Mouse (Mus musculus) limb, embryonic 14.5 days (tissue): ENCODE measurements around the gene Heatr1. TPM values are rescaled to one million over a fixed set of nuclear protein-coding genes. Genes with fewer than 3 reads are reported as not detected.

Experiments used
- ATAC-seq: fragments of 200-750 bp; cut with Nextera tagmentation; 2 replicates; pipeline ENCODE4 v1.8.0; 2017; ENCODE audit warnings: low read depth, moderate number of reproducible peaks, moderate TSS enrichment; ENCODE audit not compliant: low FRiP score
- DNase-seq: peaks from one replicate; pipeline ENCODE4 v3.0.0-alpha.2; 2015; ENCODE audit warnings: low spot score
- H3K27ac ChIP-seq: fragments of 300-500 bp; sonication (generic); replicated peaks from 2 replicates; pipeline ENCODE4 v1.5.1; 2014; ENCODE audit warnings: low read depth, mild to moderate bottlenecking, low read length, moderate library complexity, mixed read lengths
- H3K27me3 ChIP-seq: fragments of 300-500 bp; sonication (generic); 2 replicates; pipeline ENCODE4 v1.6.1; 2014; ENCODE audit warnings: low read length, mixed read lengths; ENCODE audit not compliant: control insufficient read depth, insufficient read depth
- H3K36me3 ChIP-seq: fragments of 300-500 bp; sonication (generic); 2 replicates; pipeline ENCODE4 v1.6.1; 2014; ENCODE audit warnings: mild to moderate bottlenecking, low read length, moderate library complexity, mixed read lengths; ENCODE audit not compliant: control insufficient read depth, insufficient read depth
- H3K4me1 ChIP-seq: fragments of 300-500 bp; sonication (generic); 2 replicates; pipeline ENCODE4 v1.6.1; 2014; ENCODE audit warnings: antibody characterized with exemption, low read length, mixed read lengths; ENCODE audit not compliant: control insufficient read depth, insufficient read depth
- H3K4me2 ChIP-seq: fragments of 300-500 bp; sonication (generic); replicated peaks from 2 replicates; pipeline ENCODE4 v1.6.1; 2014; ENCODE audit warnings: low read depth, mild to moderate bottlenecking, low read length, moderate library complexity; ENCODE audit not compliant: severe bottlenecking
- H3K4me3 ChIP-seq: fragments of 300-500 bp; sonication (generic); replicated peaks from 2 replicates; pipeline ENCODE4 v1.5.1; 2014; ENCODE audit warnings: low read length
- H3K9ac ChIP-seq: fragments of 300-500 bp; sonication (generic); 2 replicates; pipeline ENCODE4 v1.6.1; 2014; ENCODE audit warnings: mild to moderate bottlenecking, low read depth, low read length, moderate library complexity; ENCODE audit not compliant: severe bottlenecking
- H3K9me3 ChIP-seq: fragments of 300-500 bp; sonication (generic); 2 replicates; pipeline ENCODE4 v1.6.1; 2016; ENCODE audit warnings: low read length; ENCODE audit not compliant: control insufficient read depth
- POLR2A ChIP-seq: fragments of 200-500 bp; IDR thresholded peaks from 2 replicates; pipeline ENCODE4 v1.8.0; 2012; ENCODE audit warnings: inconsistent platforms, mild to moderate bottlenecking, moderate library complexity, borderline replicate concordance; ENCODE audit not compliant: insufficient read depth, insufficient read length; ENCODE audit errors: extremely low read depth
- WGBS: fragments of 180-500 bp; shearing (Covaris S2); extraction: QIAGEN DNeasy Blood & Tissue Kit; methylation state at CpG from one replicate; pipeline ENCODE4 v1.1.7; 2014; 5-methylcytosine and 5-hydroxymethylcytosine counted together
- polyA plus RNA-seq, 2 experiments: library from polyadenylated mRNA; depleted of rRNA in 1 of 2; stranded (reverse) in 1 of 2; unstranded in 1 of 2; fragments of >200 nt; fragmentation: Nextera tagmentation in 1 of 2; extraction: Ambion mirVana in 1 of 2; gene quantifications; 2 replicates each; pipeline versions ENCODE4 v1.2.1 to v1.2.3; 2012 to 2014

Heatr1 gene
- polyA plus RNA-seq (2012; rRNA removed) (26.1 and 29.9 TPM in 2 replicates), polyA plus RNA-seq (2014; fragmentation: Nextera tagmentation; extraction: Ambion mirVana) (21.3 and 25.0 TPM in 2 replicates)

- Histone ChIP-seq H3K27me3 (no peaks in the 10 kb centered on the region), H3K4me1 (peaks cover 4% of the 10 kb centered on the region), H3K4me3 (peak within 1 kb of the TSS; percentile 88), H3K9me3 (no peaks in the 10 kb centered on the region), H3K4me2 (peak within 1 kb of the TSS; percentile 87), H3K9ac (peak within 1 kb of the TSS; percentile 70), H3K27ac (no peak within 1 kb of the TSS), H3K36me3 (peaks cover 16% of the 10 kb centered on the region)
- DNase-seq: peak; percentile 98
- under 1% methylated on average over 43 of the region's 43 CpGs for WGBS
- TF ChIP-seq POLR2A: peak; percentile 72; the same call in 1 of the 2 replicates
- peak; percentile 98 for ATAC-seq
Measured at GRCm38 (mm10) chr13:12394609-12395505, at the start of gene Heatr1. Gene Heatr1 (plus strand): TSS chr13:12395027.

DNA sequence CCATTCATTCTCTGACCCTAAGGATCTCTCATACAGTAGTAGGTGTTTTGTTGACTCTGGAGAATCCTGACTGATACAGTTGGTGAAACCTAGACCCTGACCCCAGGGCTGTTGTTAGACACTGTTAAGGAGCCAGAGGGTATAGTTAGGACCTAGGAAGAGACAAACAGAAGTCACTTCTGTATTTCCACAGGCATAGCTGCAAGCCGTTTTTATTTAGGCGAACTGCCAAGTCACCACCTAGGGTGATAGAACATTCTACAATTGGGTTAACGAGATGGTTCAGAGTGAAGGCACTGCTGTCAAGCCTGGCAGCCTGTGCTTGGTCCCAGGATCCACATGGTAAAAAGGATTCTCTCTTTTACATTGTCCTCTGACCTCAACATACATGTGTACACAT lies 48.0 kb upstream of the Heatr1 start:
- Histone ChIP-seq H3K27me3 (no peaks in the 10 kb centered on the region), H3K36me3 (no peaks in the 10 kb centered on the region), H3K9me3 (no peaks in the 10 kb centered on the region), H3K4me3 (no peak overlapping the region), H3K27ac (no peak overlapping the region), H3K9ac (no peak overlapping the region), H3K4me1 (no peaks in the 10 kb centered on the region), H3K4me2 (no peak overlapping the region)
- no peak for ATAC-seq
- 71% methylated on average over 3 of the region's 3 CpGs for WGBS
- TF ChIP-seq POLR2A: no peak
- no peak for DNase-seq

DNA sequence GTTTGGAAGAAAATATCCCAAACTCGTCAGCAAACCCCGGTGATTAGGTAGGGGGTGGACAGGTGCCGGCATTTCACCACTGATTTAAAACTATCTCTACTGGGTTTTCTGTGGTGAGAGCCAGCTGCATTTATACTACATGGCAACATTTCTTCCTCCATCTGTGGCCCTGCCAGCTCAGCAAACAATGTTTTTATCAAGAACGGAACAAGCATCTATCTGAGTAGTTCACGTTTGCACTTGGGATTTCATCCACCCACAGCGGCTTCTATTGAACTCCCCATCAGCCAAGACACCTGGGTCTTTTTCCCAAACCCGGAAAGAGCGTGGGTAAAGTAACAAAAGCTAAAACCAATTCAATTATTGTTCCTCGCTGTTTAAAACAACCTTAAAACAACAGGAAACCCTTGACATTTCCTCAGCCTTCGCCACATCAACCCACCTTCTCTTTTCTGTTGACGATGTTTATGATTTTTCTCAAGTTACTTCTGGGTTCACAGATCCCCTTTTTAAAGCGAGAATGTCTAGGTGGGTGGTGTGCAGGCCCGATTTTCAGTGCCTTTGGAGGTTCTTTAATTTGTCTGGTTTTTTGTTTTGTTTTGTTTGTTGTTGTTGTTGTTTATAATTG lies 45.5 kb upstream of the Heatr1 start:
- ATAC-seq (no peak), DNase-seq (no peak)
- 75% methylated on average over 13 of the region's 13 CpGs for WGBS
- Histone ChIP-seq H3K27me3 (no peaks in the 10 kb centered on the region), H3K36me3 (no peaks in the 10 kb centered on the region), H3K9me3 (no peaks in the 10 kb centered on the region), H3K4me3 (no peak overlapping the region), H3K27ac (no peak overlapping the region), H3K9ac (no peak overlapping the region), H3K4me2 (no peak overlapping the region), H3K4me1 (no peaks in the 10 kb centered on the region)
- TF ChIP-seq POLR2A: no peak

- DNase-seq (no peak), ATAC-seq (no peak)
- Histone ChIP-seq H3K4me3 (no peak overlapping the region), H3K4me2 (no peak overlapping the region), H3K27ac (no peak overlapping the region), H3K4me1 (no peaks in the 10 kb centered on the region), H3K27me3 (no peaks in the 10 kb centered on the region), H3K9ac (no peak overlapping the region), H3K9me3 (no peaks in the 10 kb centered on the region), H3K36me3 (no peaks in the 10 kb centered on the region)
- no peak for TF ChIP-seq POLR2A
- WGBS: 67% methylated on average over 4 of the region's 4 CpGs
Measured at GRCm38 (mm10) chr13:12356184-12356583, 38.6 kb upstream of the Heatr1 start.

- Histone ChIP-seq H3K4me2 (no peak overlapping the region), H3K9ac (no peak overlapping the region), H3K27me3 (no peaks in the 10 kb centered on the region), H3K4me1 (no peaks in the 10 kb centered on the region), H3K9me3 (no peaks in the 10 kb centered on the region), H3K4me3 (no peak overlapping the region), H3K36me3 (no peaks in the 10 kb centered on the region), H3K27ac (no peak overlapping the region)
- no peak for TF ChIP-seq POLR2A
- 68% methylated on average over 5 of the region's 5 CpGs for WGBS
- peak; percentile 69 for ATAC-seq
- no peak for DNase-seq
Measured at GRCm38 (mm10) chr13:12357554-12357953, 37.3 kb upstream of the Heatr1 start.
